Mouse (Mus musculus) E14TG2a.4 (cell line): ENCODE results near the gene 2010111I01Rik.

Experiments used
- CTCF ChIP-seq: conservative IDR thresholded peaks from 2 replicates; pipeline ENCODE4 v1.5.1; 2014; ENCODE audit warnings: low read length
- NANOG ChIP-seq: IDR thresholded peaks from 2 replicates; pipeline ENCODE4 v1.6.1; 2014; ENCODE audit warnings: borderline replicate concordance, low read length, mixed read lengths
- POU5F1 ChIP-seq: IDR thresholded peaks from 2 replicates; pipeline ENCODE4 v1.6.1; 2014; ENCODE audit warnings: low read length, borderline replicate concordance

GRCm38 (mm10) chr13:63225796-63226583 lies 261.3 kb downstream of the 2010111I01Rik start:
- no peak for TF ChIP-seq CTCF
- TF ChIP-seq POU5F1, result no peak
- no peak for TF ChIP-seq NANOG
